Mouse (Mus musculus) embryonic fibroblast, embryonic 13.5 days (primary cell): ENCODE results near the gene Pgap1.

Experiments used
- CTCF ChIP-seq: IDR thresholded peaks from 2 replicates; pipeline ENCODE4 v1.5.1; 2011; ENCODE audit warnings: mild to moderate bottlenecking, control low read depth, low read length, moderate library complexity, borderline replicate concordance; ENCODE audit not compliant: insufficient read depth
- POLR2A ChIP-seq: IDR thresholded peaks from 2 replicates; pipeline ENCODE4 v1.6.1; 2011; ENCODE audit warnings: low read depth, mild to moderate bottlenecking, control low read depth, low read length, moderate library complexity

GRCm38 (mm10) chr1:54556586-54557221 lies 780 bp downstream of the Pgap1 start:
- TF ChIP-seq CTCF = no peak
- no peak for TF ChIP-seq POLR2A
